Mouse (Mus musculus) gastrocnemius, postnatal 36 days (tissue): Measurements from ENCODE around the gene C6. TPM values are rescaled to one million over a fixed set of nuclear protein-coding genes. Genes with fewer than 3 reads are reported as not detected.
A peak's percentile ranks its signal among the peaks of the same experiment; 100 is the strongest.

ENCODE experiments used
- DNase-seq, 2 experiments: peaks; one replicate each; pipeline ENCODE4 v3.0.0; 2022
- intact Hi-C: fragments of 180-260 bp; cut with DNase I; formaldehyde crosslinking; loops from one replicate; pipeline ENCODE4 v1.15.1; 2025
- long read RNA-seq, 2 experiments: library from polyadenylated mRNA; stranded (forward); transcript quantifications; one replicate each; pipeline ENCODE4 v2.0.0; 2021
- total RNA-seq, 2 experiments: library from RNA; stranded (reverse); gene quantifications; 2 replicates each; pipeline ENCODE4 v1.2.3; 2021

The C6 gene
- total RNA-seq = 1 to 10 TPM in 1 of 2 experiments, under 1 TPM in 1; 0.64 to 1.5 TPM
- long read RNA-seq, experiment 1 = 0 reads
- long read RNA-seq, experiment 2 = 0 reads

DNA sequence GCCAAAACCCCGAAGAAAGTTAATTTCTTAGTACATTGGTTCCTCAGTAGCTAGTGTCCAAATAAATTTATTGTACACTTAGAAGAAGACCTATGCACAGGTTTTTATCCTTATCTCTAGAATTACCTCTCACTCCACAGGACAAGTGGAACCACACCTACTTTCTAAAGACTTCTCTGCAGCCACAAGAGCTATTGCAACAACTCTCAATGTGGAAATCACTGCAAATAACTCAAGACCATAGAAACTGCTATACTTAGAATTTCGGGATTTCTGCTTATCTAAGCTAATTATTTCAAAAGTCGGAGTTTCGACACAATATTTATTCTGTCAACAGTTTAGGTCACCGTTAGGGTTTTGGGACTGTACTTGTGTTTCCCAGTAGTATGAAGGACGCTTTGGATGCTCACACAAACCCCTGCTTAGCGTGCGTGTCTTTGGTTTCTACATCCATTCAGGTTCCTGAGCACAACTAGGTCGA is at the start of gene C6:
TSS of gene C6 (plus strand) at position 346 of the 481 bp plus-strand sequence.
- intact Hi-C loops = no loop called here
- DNase-seq = no peak

GRCm38 (mm10) chr15:4697604-4698003 is 29.4 kb upstream of the C6 start:
- intact Hi-C loops = no loop called here
- DNase-seq = no peak

DNA sequence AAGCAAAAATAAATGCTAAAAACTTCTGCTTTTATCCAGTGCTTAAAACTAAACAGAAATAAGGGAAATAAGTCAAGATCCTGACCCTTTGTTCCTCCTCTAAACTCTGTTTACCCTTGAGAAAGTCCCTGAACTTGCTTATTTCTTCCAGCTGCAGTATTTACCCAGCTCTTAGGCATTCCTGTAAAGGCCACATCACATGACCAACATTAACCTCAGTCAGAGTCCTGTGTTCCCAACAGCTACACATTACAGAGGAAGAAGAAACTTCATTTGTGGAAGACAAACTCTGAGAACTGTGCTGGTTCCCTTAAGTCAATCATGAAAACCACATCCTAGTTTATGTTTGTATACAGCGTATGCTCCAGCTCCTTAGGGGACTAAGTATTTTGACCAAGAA is 7.2 kb downstream of the C6 start:
- intact Hi-C loops = no loop called here
- no peak for DNase-seq

DNA sequence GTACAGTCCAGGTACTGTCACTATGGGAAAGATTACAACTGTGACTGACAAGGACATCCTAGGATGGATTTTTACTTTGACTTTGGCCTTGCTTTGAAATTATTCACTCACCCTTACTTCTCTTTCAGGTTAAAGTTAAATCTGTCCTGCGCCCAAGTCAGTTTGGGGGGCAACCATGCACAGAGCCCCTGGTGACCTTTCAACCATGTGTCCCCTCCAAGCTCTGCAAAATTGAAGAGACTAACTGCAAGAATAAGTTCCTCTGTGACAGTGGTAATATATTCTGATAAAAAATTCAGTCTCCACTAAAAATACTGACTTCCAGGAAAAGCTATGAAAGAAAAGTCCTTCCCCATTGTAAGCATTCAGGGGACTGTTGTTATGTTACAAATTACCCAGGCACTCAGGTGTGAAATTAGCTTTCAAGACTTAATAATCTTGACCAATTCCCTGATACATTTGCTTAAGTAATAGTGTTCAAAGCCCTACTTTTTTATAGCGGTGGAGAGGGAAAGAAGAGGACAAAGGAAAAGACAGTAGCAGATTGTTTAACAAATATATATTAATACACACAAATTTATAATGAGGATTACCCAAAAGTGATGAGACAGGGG is 8.1 kb downstream of the C6 start:
- intact Hi-C loops = no loop called here
- DNase-seq = no peak

DNA sequence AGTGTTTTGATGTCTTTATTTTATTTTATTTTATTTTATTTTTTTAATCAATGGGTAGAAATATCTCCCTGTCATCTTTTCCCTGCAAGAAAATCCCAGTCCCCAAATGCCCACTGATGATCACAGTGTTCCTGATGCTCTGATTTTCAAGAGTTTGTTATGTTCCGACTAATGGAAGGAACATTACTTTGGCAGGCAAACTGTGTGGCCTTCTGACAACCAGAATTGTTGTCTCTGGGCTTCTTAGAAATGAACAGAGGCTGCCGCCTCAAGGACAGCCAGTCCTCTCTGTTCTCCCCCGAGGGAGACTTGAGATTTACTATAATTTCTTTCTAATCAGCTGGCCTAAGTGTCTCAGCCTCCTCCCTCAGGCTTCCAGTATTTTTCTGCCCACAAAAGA is 20.7 kb downstream of the C6 start:
- DNase-seq = no peak
- intact Hi-C loops = no loop called here

GRCm38 (mm10) chr15:4790378-4790777 is 63.4 kb downstream of the C6 start:
- intact Hi-C loops = no loop called here
- no peak for DNase-seq

DNA sequence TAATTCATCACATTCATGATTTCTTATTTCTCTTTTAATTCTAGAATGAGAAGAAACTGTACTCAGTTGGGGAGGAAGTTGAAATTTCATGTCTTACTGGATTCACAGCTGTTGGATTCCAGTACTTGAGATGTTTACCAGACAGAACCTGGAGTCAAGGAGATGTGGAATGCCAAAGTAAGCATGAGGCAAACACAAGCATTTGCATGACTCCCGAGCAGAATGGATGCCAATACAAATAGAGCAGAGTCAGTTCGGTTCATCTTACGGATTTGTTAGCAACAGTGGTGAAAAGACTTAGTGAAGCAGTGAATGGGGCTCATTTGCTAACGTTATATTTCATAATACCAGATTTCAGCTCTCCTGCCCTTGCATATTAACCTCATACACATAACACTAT is 69.9 kb downstream of the C6 start:
- DNase-seq = no peak
- intact Hi-C loops = no loop called here

- intact Hi-C loops = no loop called here
- no peak for DNase-seq
Measured at GRCm38 (mm10) chr15:4804256-4804655, 77.3 kb downstream of the C6 start.

DNA sequence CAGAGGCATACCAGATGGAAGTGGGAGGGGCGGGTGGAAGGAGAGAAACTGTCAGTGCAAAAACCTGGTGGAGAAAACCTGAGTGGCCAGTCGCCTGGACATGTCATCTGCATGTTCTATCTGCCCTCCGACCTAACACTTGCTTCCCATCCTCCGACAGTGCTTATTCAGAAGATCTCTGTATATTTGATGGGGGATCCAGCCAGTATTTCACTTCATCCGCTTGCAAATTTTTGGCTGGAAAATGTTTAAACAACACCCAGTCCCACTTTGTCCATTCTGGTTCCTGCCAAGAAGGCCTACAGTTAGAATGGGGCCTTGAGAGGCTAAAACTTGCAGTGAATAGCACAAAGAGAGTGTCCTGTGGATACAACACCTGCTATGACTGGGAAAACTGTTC is 81.2 kb downstream of the C6 start:
- DNase-seq = no peak
- intact Hi-C loops = no loop called here

- no peak for DNase-seq
- intact Hi-C loops = no loop called here
Measured at GRCm38 (mm10) chr15:4814976-4815375, 88.0 kb downstream of the C6 start.

DNA sequence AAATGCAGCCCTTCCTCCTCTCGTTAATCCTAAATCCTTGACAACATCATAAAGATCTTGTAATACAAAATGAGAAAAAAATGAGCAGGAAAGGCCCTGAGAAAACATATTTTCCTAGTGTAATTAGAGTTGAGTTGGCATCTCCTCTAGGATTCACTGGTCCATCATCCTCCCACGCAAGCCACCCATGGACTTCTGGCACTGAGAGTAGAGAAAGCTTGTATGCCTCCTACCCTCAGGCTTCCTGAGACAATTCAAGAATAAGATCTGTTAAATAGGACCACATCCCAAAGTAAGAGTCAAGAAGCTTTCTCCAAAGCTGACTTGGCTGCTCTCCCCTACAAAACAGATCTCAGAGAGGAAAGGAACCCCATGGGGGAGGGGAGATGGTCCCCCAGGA is 88.7 kb downstream of the C6 start:
- intact Hi-C loops = no loop called here
- DNase-seq = no peak

DNA sequence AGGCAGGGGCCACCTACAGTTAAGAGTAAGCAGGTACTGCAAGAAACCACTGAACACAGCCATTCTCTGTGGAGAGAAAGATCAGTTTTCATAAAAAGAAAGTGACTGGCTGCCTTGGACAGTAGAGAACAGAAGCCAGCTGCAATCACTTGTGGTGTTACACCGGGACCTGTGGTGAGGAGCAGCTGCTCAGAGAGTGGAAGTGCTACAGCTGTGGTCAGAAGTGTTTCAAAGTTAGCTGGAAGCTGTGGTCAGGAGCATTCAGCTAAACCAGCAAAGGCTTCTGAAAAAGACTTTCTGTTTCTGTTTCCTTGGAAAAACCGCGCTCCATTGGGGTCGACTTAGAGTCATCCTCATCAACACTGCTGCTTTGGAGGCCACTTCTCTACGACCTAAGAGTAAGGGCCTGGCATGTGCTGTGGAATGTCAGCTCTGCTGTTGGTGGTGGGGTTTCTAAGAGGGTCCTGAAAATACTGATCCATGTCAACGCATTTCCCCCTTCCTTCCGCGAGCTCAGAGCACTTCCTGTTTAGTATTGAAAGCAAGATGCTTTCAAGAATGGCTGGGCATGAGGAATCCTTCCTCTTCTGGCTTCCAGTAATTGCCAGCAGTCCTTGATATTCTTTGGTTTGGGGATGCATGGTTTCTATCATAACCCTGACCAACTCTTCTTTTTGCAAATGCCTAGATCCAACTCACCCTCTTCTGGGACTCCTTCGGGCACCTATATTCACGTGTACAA is 89.9 kb downstream of the C6 start:
- intact Hi-C loops = no loop called here
- DNase-seq = peak in 1 of 2 experiments; percentile 13

DNA sequence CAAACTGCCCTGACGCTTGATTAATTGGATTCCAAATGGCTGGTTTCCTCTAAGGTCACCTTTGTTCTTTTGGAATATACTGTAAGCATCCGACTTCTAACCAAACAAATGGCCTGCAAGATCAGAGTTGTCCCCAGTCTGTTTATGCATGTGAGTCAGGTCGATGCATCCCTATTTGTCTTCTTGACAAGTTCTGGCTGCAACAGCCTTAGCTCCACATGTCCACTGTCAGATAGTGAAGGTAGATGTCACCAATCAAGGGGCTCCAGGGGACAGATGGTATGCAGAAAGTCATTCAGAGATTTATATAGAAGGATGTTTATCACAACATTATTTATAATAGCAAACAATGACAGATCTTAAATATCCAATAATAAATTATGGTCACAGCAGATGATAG is 91.5 kb downstream of the C6 start:
- intact Hi-C loops = no loop called here
- no peak for DNase-seq

DNA sequence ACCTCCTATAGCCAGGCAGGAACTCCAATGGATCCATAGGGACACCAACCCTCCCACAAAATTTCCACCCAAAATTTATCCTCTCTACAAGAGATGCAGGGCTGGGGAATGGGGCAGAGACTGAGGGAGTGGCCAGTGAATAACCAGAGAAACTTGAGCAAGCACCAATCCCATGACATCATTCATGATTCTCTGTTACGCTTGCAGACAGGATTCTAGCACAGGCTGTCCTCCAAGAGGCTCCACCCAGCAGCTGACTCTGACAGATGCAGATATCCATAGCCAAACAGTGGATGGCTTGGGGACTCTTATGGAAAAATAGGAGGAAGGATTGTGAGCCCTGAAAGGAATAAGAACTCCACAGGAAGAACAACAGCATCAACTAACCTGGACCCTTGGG is 94.2 kb downstream of the C6 start:
- no peak for DNase-seq

GRCm38 (mm10) chr15:4821824-4822223 is 94.8 kb downstream of the C6 start:
- intact Hi-C loops = no loop called here
- no peak for DNase-seq

More for the DNA sequence above, 94.2 kb downstream of the C6 start:
- intact Hi-C loops = no loop called here

- intact Hi-C loops = no loop called here
- peak in 1 of 2 experiments; percentile 15 for DNase-seq
Measured at GRCm38 (mm10) chr15:4827736-4828135, 100.8 kb downstream of the C6 start.

DNA sequence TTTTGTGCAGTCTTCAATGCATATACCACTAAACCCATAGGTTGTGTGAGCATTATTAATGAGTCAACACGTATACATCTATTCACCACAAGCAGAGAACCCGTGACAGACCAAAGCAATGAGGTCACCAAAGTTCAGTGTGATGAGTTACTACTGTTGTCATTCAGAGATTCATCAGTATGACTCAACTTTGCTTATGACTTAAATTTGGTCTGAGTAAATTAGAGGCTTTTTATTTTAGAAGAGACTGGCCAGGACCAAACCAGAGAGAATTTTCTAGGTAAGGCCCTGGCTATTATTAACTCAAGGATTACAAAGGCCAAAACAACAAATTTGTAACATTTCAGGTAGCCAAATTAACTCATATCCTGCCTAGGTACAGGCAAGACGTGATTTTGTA is 109.4 kb downstream of the C6 start:
- no peak for DNase-seq
- intact Hi-C loops = loop anchor here (2.0 kb wide), 1 partner anchor 60 kb away; no protein-coding TSS in a partner anchor

- no peak for DNase-seq
- intact Hi-C loops = no loop called here
Measured at GRCm38 (mm10) chr15:4850015-4850414, 123.0 kb downstream of the C6 start.
